Mouse (Mus musculus) CH12.LX (cell line): ENCODE results near the gene Anapc10.

ENCODE experiments used
- CTCF ChIP-seq, 2 experiments: IDR thresholded peaks in 1 of 2; conservative IDR thresholded peaks in 1 of 2; 2 replicates each; pipeline ENCODE4 v1.5.1; 2011 to 2012; ENCODE audit warnings: low read depth in 2 of 2, low read length in 2 of 2, improper control_type of control experiment in 1 of 2, inconsistent platforms in 1 of 2, mild to moderate bottlenecking in 1 of 2, moderate library complexity in 1 of 2
- EP300 ChIP-seq: IDR thresholded peaks from 2 replicates; pipeline ENCODE4 v1.6.1; 2011; ENCODE audit warnings: low read length, improper control_type of control experiment
- MAFK ChIP-seq: IDR thresholded peaks from 2 replicates; pipeline ENCODE4 v1.6.1; 2011; ENCODE audit warnings: low read length, improper control_type of control experiment; ENCODE audit not compliant: insufficient replicate concordance
- MXI1 ChIP-seq: IDR thresholded peaks from 2 replicates; pipeline ENCODE4 v1.6.1; 2011; ENCODE audit warnings: mild to moderate bottlenecking, low read depth, low read length, improper control_type of control experiment
- MYC ChIP-seq: IDR thresholded peaks from 2 replicates; pipeline ENCODE4 v1.6.1; 2011; ENCODE audit warnings: low read depth, mild to moderate bottlenecking, improper control_type of control experiment, low read length
- NRF1 ChIP-seq: IDR thresholded peaks from 2 replicates; pipeline ENCODE4 v1.6.1; 2014; ENCODE audit warnings: low read depth, mild to moderate bottlenecking, inconsistent platforms, low read length, improper control_type of control experiment, moderate library complexity

DNA sequence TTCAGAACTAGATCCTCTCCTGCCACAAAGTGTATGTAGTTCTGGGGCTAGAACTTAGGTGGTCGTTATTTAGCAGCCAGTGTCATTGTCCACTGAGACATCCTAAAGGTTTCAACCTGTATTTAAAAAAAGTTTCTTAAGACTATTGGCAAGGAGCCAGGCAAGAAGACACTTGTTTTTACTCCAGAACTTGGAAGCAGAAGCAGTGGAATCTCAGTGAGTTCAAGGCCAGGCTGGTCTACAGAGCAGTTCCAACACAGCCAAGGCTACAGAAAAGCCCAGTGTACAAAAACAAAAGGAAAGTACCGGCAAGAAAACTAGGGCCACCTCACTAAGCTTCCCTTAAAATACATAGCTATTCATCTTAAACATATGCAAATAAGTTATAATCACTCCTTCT is 19.1 kb upstream of the Anapc10 start:
- TF ChIP-seq NRF1 (no peak), MYC (no peak), MXI1 (no peak), CTCF (conservative IDR thresholded peaks at IDR 0.05 in 1 of 2, IDR thresholded peaks at IDR 0.05 in 1 of 2; ENCODE audit: low read depth in 2 of 2, low read length in 2 of 2) (no peak), MAFK (no peak), EP300 (no peak)
